Mouse (Mus musculus): ENCODE results near the gene Itgb5. TPM values are rescaled to one million over a fixed set of nuclear protein-coding genes. Genes with fewer than 3 reads are reported as not detected.

Gene Itgb5
- polyA plus RNA-seq (2012; rRNA removed), result 114 and 144 TPM in 2 replicates

- peak; percentile 79 for DNase-seq
Measured at GRCm38 (mm10) chr16:33829301-33829831, at the start of gene Itgb5. Gene Itgb5 (plus strand): TSS chr16:33829665.

GRCm38 (mm10) chr16:33781789-33782728 lies 47.4 kb upstream of the Itgb5 start:
- H3K4me1 ChIP-seq (ENCODE audit: control insufficient read depth, insufficient read depth, low read length), result no peaks in the 10 kb centered on the region; the same call in 1 of the 2 replicates
- no peak for DNase-seq
- TF ChIP-seq POLR2A (IDR thresholded peaks at IDR 0.05; ENCODE audit: borderline replicate concordance, extremely low read depth, low read depth, low read length) (no peak), CTCF (IDR thresholded peaks at IDR 0.05; ENCODE audit: insufficient read depth, low read length) (no peak)
- H3K4me3 ChIP-seq (replicated peaks; ENCODE audit: extremely low read depth, low read depth, low read length), result no peak overlapping the region
- WGBS, result 79% methylated on average over 5 of the region's 5 CpGs

More at GRCm38 (mm10) chr16:33829301-33829831, at the start of gene Itgb5:
- TF ChIP-seq POLR2A (IDR thresholded peaks at IDR 0.05; ENCODE audit: borderline replicate concordance, extremely low read depth, low read depth, low read length) (peak; percentile 24; the same call in 1 of the 2 replicates), CTCF (IDR thresholded peaks at IDR 0.05; ENCODE audit: insufficient read depth, low read length) (no peak)
- Histone ChIP-seq H3K4me3 (replicated peaks; ENCODE audit: extremely low read depth, low read depth, low read length) (peak within 1 kb of the TSS; percentile 56), H3K4me1 (ENCODE audit: control insufficient read depth, insufficient read depth, low read length) (peaks cover 10% of the 10 kb centered on the region)
- 2% methylated on average over 42 of the region's 43 CpGs for WGBS

- Histone ChIP-seq H3K4me3 (replicated peaks; ENCODE audit: extremely low read depth, low read depth, low read length) (no peak overlapping the region), H3K4me1 (ENCODE audit: control insufficient read depth, insufficient read depth, low read length) (no peaks in the 10 kb centered on the region; the same call in 1 of the 2 replicates)
- no peak for DNase-seq
- 95% methylated on average over 1 of the region's 1 CpGs for WGBS
- TF ChIP-seq CTCF (IDR thresholded peaks at IDR 0.05; ENCODE audit: insufficient read depth, low read length) (no peak), POLR2A (IDR thresholded peaks at IDR 0.05; ENCODE audit: borderline replicate concordance, extremely low read depth, low read depth, low read length) (no peak)
Measured at GRCm38 (mm10) chr16:33782729-33783091, 46.8 kb upstream of the Itgb5 start.

- WGBS, result 94% methylated on average over 1 of the region's 1 CpGs
- DNase-seq, result no peak
- Histone ChIP-seq H3K4me1 (ENCODE audit: control insufficient read depth, insufficient read depth, low read length) (no peaks in the 10 kb centered on the region; the same call in 1 of the 2 replicates), H3K4me3 (replicated peaks; ENCODE audit: extremely low read depth, low read depth, low read length) (no peak overlapping the region)
- TF ChIP-seq CTCF (IDR thresholded peaks at IDR 0.05; ENCODE audit: insufficient read depth, low read length) (no peak), POLR2A (IDR thresholded peaks at IDR 0.05; ENCODE audit: borderline replicate concordance, extremely low read depth, low read depth, low read length) (no peak)
Measured at GRCm38 (mm10) chr16:33784547-33784946, 44.9 kb upstream of the Itgb5 start.

GRCm38 (mm10) chr16:33785092-33785704 lies 44.3 kb upstream of the Itgb5 start:
- 49% methylated on average over 8 of the region's 8 CpGs for WGBS
- TF ChIP-seq POLR2A (IDR thresholded peaks at IDR 0.05; ENCODE audit: borderline replicate concordance, extremely low read depth, low read depth, low read length), result no peak
- TF ChIP-seq CTCF (IDR thresholded peaks at IDR 0.05; ENCODE audit: insufficient read depth, low read length), result no peak
- no peaks in the 10 kb centered on the region; the same call in 1 of the 2 replicates for H3K4me1 ChIP-seq (ENCODE audit: control insufficient read depth, insufficient read depth, low read length)
- DNase-seq, result no peak
- no peak overlapping the region for H3K4me3 ChIP-seq (replicated peaks; ENCODE audit: extremely low read depth, low read depth, low read length)

GRCm38 (mm10) chr16:33786657-33787390 lies 42.6 kb upstream of the Itgb5 start:
- no peaks in the 10 kb centered on the region; the same call in 1 of the 2 replicates for H3K4me1 ChIP-seq (ENCODE audit: control insufficient read depth, insufficient read depth, low read length)
- WGBS, result 53% methylated on average over 7 of the region's 7 CpGs
- no peak for DNase-seq
- no peak overlapping the region for H3K4me3 ChIP-seq (replicated peaks; ENCODE audit: extremely low read depth, low read depth, low read length)
- TF ChIP-seq CTCF (IDR thresholded peaks at IDR 0.05; ENCODE audit: insufficient read depth, low read length) (no peak), POLR2A (IDR thresholded peaks at IDR 0.05; ENCODE audit: borderline replicate concordance, extremely low read depth, low read depth, low read length) (no peak)

- no peaks in the 10 kb centered on the region for H3K4me1 ChIP-seq (ENCODE audit: control insufficient read depth, insufficient read depth, low read length)
- DNase-seq, result no peak
- whole genome bisulfite sequencing, result 78% methylated on average over 10 of the region's 10 CpGs
- TF ChIP-seq CTCF (IDR thresholded peaks at IDR 0.05; ENCODE audit: insufficient read depth, low read length), result no peak
- TF ChIP-seq POLR2A (IDR thresholded peaks at IDR 0.05; ENCODE audit: borderline replicate concordance, extremely low read depth, low read depth, low read length), result no peak
- no peak within 1 kb of the TSS for H3K4me3 ChIP-seq (replicated peaks; ENCODE audit: extremely low read depth, low read depth, low read length)
Measured at GRCm38 (mm10) chr16:33793846-33794791, 35.3 kb upstream of the Itgb5 start, which contains the start of gene Muc13. Gene Muc13 (plus strand): TSS chr16:33794037.

- no peak for DNase-seq
- H3K4me1 ChIP-seq (ENCODE audit: control insufficient read depth, insufficient read depth, low read length), result no peaks in the 10 kb centered on the region
- 68% methylated on average over 4 of the region's 4 CpGs for WGBS
- TF ChIP-seq CTCF (IDR thresholded peaks at IDR 0.05; ENCODE audit: insufficient read depth, low read length) (no peak), POLR2A (IDR thresholded peaks at IDR 0.05; ENCODE audit: borderline replicate concordance, extremely low read depth, low read depth, low read length) (no peak)
- H3K4me3 ChIP-seq (replicated peaks; ENCODE audit: extremely low read depth, low read depth, low read length), result no peak overlapping the region
Measured at GRCm38 (mm10) chr16:33795106-33795505, 34.4 kb upstream of the Itgb5 start.

All from lung, adult 2 months (tissue).